Mouse (Mus musculus) central nervous system, embryonic 14 days (tissue): Measurements from ENCODE around the gene Ascc1. TPM values are rescaled to one million over a fixed set of nuclear protein-coding genes. Genes with fewer than 3 reads are reported as not detected.

ENCODE experiments used
- polyA plus RNA-seq: library from polyadenylated mRNA; depleted of rRNA; stranded (reverse); fragments of >200 nt; gene quantifications from 2 replicates; pipeline ENCODE4 v1.2.3, GENCODE M21; 2012; rRNA removed

Gene Ascc1
- 35.3 and 37.0 TPM in 2 replicates for polyA plus RNA-seq

GRCm38 (mm10) chr10:60002673-60003212 is at the start of gene Ascc1, which contains the start of gene Anapc16:
TSS of gene Ascc1 (plus strand) at chr10:60002805.
TSS of gene Anapc16 (minus strand) at chr10:60003135.

GRCm38 (mm10) chr10:60106146-60106530 is 103.5 kb downstream of the Ascc1 start, which contains the start of gene Spock2:
TSS of gene Spock2 (plus strand) at chr10:60106219.

Other genes with a start within 250 kb of the Ascc1 start
- gene Dnajb12, start 123.2 kb upstream of the Ascc1 start, polyA plus RNA-seq: 30.6 and 31.1 TPM in 2 replicates
- gene Ddit4, start 51.0 kb upstream of the Ascc1 start, polyA plus RNA-seq: 101 and 133 TPM in 2 replicates
- gene Anapc16, start 330 bp downstream of the Ascc1 start, polyA plus RNA-seq: 96.9 and 101 TPM in 2 replicates
- 85.8 and 105 TPM in 2 replicates for gene Spock2, start 103.4 kb downstream of the Ascc1 start, polyA plus RNA-seq
- 3.5 and 4.3 TPM in 2 replicates for gene Chst3, start 216.5 kb downstream of the Ascc1 start, polyA plus RNA-seq